Mouse (Mus musculus): ENCODE measurements around the gene Gata2.

Gene Gata2

DNA sequence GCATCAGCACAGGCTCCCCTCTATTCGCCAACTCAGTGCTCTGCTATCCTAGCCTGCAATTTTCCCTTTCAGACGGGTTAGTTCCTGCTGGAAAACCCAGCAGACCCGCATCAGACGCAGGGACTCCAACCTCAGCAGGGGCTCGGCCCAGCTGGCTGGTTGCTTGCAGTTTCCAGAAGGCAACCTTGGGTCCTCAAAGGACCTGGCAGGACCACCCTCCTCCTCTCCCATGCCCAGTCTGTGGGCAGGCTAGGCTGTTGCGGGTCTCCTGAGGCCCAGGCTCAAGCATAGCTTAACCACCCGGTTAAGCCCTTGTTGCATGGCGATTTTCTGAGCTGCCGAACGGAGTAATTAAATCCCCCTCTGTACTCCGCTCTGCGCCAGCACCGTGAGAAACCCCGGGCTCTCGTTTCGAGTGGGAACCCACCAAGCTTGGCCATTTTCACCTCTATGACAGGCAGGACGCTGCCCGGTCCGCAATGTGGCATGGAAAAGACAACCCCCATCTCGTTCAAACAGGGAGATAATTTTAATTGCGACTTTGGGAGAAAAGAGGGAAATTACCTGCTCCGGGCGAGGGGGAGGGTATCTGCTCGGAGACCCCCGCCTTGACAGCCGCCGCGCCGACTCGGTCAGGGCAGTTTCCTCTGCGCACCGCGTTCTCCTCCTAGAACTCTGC is 2.5 kb downstream of the Gata2 start:
- no peak for DNase-seq (ENCODE audit: low spot score)

DNA sequence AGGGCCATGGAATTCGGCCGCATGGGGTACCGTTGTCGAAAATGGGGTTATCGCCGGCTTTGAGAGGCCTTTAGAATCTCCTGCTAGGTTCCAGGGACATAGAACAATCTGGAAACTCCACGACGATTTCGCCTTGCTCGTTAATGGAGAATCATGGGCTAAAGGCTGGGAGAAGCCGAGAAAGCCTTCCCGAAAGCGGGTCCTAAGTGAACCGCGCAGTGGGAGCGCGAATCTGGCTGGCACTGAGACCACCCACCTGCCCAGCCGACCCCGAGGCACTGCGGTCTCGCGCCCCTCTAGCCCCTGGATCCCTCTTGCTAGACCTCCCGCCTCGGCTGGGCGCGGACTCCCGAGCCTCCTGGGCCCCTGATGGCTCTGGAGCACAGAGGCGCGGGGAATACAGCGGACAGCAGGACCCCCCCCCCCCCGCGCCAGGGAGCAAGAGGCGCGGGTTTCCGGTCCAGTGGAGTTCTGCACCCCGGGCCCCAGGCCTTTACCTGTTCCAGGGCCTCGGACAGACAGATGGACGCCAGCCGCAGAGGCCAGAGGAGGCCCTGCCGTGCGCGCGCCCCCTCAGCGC is 3.1 kb downstream of the Gata2 start:
- DNase-seq (ENCODE audit: low spot score): no peak

DNA sequence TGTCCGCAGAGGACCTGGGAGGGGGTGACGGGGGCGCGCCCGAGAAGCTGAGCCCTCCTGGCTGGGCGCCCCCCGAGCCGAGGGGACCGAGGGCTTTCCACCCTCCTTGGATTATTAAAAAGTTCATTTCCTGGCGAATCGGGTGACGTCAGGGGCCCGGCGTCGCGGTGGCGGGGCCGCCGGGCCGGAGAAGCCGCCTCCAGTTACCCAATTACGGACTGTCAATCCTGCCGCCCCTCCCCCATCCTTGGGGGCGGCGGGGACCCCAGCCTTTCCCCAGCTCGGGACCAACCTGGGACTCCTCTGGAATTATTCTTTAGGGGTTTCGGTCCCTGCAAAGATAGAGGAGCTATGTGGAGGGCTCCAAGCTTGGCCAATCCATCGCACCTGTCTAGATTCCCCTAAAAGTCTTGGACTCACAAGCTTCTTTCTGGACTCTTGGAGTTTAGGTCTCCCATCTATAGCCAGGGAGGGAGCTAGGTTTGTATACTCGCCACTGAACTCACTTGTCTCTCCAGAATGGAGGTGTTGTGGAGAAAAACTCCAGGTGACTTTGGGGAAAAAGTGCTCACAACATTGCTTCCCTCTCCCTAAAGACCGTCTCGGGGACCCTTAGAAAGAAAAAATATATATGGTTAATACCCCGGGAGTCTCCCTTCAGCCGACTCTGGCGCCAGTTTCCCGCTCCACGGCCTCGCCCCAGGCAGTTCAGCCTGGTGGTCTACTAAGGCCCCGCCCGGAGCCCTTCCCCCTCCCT is 3.8 kb downstream of the Gata2 start:
- no peak for DNase-seq (ENCODE audit: low spot score)

DNA sequence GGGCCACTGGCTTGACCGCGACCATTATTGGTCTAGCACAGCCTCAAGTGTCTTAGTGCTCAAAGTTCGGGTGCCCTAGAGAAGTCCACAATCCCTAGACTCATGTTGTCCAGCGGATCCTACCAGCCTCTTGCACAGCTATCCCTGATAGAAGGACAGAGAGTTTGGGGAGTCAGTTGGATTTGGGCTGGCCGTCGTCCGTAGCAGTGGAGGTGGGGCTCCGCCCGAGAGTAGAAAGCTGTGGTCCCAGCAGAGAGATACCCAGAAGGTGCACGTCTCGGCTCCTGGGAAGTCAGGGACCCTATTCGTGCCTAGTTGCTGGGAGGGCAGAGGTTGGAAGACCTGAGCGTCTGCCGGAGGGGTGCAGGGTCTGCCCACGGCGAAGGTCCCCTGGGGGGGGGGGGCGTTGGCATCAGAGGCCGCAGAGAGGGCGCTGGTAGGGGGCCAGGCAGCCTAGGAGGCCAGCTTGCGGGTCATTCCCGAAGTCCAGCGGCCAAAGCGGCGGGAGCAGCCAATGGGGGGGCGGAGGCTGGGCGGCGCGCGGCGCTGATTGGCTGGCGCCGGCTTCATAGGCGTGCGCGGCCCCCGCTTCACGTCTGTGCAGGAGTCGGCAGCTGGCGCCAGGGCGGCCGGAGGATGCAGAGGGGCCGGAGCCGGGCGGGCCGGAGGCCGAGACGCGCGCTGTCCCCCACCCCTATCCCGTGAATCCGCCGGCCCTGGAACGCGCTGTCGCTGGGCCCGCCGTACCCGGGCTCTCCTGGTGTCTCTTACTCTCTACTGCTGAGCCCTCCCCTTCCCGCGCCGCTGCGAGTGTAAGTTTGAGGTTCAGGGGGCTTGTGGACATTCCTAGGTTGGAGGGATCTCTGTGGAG is 4.6 kb downstream of the Gata2 start:
- DNase-seq (ENCODE audit: low spot score): peak; percentile 84

DNA sequence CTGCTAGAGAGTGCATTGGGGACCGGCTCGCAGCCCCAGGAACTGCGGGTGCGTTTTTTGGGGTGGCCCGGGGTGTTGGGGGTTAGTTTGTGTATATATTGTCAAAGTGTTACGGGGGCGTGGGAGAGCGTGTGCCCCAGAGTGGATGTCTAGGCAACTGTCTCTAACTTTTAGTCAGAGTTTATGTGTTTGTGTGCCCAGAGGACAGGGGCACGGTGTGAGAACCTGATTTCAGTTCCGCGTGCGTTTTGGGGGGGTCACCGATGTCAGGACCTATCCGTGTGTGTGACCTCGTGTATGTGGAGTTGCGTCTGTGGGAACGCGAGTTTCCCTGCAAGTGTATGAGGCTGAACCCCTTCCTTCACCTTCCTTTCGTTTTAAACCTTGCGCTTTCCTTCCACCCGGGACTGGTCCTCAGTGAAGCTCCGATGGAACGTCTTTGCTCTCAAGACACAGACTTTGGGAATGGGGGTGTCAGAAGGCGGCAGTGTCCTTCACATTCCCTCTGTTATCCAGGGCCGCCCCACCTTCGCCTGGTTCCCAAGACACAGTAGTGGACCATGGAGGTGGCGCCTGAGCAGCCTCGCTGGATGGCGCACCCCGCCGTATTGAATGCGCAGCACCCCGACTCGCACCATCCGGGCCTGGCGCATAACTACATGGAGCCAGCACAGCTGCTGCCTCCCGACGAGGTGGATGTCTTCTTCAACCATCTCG is 5.5 kb downstream of the Gata2 start:
- DNase-seq (ENCODE audit: low spot score): no peak

DNA sequence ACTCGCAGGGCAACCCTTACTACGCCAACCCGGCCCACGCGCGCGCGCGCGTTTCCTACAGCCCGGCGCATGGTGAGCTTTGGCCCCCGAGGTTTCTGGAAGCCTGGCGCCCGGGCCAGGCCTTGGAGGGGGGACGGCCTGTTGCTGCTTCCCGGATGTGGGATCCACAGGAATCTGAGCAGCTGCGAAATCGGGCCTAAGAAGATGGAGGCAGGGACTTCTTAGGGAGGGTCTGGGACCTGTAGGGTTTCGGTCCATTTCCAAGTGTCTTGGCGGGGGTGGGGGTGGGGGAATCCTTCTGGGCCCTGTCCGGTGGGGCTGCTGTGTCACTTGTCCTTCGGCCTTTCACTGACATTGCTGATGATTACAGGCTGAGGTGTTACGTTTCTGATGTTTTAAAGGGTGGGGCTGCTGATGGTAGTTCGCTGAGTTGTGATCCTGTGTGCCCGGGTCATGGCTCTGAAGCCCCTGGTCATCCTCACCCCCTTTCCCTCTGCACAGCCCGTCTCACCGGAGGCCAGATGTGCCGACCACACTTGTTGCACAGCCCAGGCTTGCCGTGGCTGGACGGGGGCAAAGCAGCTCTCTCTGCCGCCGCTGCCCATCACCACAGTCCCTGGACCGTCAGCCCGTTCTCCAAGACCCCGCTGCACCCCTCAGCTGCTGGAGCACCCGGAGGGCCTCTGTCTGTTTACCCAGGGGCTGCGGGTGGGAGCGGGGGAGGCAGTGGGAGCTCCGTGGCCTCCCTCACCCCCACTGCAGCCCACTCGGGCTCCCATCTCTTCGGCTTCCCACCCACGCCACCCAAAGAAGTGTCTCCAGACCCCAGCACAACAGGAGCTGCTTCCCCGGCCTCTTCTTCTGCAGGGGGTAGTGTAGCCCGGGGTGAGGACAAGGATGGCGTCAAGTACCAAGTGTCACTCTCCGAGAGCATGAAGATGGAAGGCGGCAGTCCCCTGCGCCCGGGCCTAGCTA is 6.3 kb downstream of the Gata2 start:
- DNase-seq (ENCODE audit: low spot score): no peak

DNA sequence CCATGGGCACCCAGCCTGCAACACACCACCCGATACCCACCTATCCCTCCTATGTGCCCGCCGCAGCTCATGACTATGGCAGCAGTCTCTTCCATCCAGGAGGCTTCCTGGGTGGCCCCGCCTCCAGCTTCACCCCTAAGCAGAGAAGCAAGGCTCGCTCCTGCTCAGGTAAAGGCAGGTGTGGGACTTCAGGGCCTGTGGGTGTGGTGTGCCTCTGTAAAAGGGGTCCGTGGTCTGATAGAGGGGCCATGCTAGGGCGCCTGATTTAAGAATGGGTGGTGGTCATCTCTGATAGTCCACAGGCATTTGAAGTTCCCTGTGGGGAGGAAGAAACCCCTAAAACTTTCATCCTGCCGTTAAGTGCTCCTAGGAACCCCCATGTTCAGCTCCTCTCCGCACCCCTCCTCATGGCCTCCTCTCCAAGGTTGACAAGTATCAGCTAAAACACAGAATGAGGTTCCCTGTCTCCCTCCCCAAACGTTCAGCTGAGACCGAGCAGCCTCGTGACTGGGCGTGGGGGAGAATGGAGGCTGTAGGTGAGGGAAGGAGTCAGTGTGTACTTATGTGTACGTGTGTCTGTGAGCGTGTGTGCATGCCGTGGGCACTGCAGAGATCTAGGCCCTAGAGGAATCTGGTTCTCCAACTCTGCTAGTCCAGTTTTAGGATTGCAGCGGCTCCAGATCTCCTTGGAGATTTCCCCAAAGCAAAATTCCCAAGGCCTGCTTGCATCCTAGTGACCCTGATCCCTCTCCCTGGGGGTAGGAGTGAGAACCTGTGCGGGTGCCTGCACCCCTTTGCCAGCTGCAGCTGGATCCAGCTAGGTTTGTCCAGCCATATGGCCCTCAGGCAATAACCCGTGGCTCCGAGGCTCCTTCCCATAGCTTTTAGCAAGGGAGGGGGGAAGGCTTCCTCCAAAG is 7.3 kb downstream of the Gata2 start:
- DNase-seq (ENCODE audit: low spot score): no peak

DNA sequence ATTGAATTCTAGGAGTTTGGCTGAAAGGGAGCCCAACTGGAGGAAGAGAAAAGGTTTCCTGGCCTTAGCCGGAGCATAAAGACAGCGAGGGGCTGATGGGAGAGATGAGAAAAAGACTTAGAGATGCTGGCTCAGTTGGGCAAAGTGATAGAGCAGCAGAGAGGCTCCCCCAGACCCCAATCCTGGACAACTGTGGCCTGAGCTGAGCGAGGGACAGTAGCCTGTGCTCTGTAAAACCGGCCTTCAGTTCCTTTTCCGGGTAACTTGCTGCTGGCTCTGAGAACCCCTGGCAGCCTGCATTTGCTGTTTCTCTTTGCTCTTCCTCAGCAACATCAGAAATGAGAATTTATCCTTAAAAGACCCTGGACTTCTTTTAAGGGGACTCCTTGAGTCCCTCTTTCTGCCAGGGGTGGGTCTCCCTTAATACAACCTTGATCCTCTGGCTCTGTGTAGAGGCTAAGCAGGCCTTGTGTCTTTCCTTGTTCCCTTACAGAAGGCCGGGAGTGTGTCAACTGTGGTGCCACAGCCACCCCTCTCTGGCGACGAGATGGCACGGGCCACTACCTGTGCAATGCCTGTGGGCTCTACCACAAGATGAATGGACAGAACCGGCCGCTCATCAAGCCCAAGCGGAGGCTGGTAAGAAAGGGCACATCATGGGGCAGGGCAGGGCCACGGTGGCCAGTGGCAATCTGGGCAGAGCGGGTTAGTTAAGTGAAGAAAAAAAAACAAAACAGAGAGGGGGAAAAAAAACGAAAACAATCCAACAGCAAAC is 8.4 kb downstream of the Gata2 start:
- no peak for DNase-seq (ENCODE audit: low spot score)

DNA sequence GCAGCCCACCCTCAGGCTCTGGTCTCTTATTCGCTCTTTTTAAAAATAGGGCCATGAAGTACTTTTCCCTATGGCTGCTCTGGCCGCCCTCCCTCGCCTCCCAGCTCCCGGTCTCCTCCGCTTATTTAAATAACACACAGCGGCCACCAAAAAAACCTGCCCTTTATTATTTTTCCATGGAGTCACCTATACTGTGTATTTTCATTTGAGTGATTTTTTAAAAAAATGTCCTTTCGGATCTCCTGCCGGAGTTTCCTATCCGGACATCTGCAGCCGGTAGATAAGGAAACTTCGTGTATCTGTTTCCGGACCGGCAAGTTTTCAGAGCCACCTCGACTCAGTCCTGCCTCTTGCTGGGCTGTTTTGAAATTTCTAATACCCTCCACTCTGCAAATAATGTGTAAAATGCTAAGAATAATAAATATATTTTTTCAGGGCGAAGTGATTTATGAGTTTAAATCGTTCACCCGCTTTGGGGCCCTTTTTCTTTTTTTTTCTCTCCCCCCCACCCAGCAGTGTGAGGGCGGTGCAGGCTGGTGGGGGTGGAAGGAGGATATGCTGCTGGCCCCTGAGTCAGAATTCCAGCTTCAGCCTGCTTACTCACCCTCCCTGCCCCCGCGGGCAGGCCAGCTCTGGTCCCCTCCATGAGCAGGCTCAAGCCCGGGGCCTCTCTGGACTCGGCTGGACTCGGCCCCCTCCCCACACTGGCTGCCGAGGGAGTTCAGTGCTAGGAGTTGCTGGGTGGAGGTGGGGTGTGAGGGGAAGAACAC is 9.4 kb downstream of the Gata2 start:
- DNase-seq (ENCODE audit: low spot score): no peak

DNA sequence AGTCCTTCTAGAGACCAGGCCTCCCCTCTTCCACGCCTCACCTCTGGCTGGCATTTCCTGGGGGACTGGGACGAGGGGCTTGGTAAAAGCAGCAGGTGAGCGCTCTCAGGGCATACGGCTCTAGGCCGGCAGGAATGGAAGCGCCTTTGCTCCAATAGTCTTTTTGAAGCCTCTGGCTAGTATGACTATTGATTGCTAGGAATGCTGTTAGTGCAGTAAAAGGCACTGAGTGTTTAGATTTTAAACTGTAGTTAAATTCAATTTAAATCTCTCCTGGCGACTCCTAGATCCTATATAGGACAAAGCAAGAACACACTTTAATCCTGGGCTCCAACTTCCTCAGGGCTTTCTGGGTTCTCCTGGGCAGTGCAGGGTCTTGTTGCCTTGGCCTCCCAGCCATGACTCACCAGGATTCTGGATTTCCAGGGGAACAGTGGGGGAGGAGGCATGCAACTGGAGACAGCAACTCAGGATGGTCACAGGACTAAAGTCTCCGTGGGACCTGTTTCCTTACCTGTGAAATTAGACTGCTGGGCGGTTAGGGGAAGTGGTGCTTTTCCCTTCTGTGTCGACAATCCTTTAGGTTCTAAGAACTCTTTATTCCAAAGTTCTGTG is 10.2 kb downstream of the Gata2 start:
- DNase-seq (ENCODE audit: low spot score): no peak

DNA sequence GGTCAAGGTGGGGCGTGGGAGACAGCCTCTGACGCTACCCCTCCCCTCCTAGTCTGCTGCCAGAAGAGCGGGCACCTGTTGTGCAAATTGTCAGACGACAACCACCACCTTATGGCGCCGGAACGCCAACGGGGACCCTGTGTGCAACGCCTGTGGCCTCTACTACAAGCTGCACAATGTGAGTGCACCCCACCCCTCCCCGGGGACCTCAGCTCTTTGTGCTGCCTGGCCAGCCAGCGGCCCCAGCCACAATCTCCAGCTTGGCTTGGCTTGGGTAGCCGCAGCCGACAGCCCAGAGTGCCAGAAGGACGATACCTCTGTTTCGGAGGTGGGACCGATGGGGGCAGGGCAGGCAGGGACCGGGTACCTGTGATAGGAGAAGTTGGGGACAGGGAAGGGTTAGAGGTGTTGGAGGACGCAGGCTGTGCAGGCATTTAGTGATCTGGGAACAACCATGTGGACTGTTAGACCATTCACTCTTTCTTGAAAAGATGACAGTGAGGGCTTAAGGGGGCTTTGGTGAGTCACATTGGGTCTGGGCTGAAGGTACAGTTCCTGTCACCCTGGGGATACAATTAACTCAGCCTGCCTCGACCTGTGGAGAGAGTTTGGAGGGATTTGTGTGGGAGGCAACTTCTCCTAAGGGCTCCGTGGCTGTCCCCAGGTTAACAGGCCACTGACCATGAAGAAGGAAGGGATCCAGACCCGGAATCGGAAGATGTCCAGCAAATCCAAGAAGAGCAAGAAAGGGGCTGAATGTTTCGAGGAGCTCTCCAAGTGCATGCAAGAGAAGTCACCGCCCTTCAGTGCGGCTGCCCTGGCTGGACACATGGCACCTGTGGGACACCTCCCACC is 11.1 kb downstream of the Gata2 start:
- DNase-seq (ENCODE audit: low spot score): no peak

DNA sequence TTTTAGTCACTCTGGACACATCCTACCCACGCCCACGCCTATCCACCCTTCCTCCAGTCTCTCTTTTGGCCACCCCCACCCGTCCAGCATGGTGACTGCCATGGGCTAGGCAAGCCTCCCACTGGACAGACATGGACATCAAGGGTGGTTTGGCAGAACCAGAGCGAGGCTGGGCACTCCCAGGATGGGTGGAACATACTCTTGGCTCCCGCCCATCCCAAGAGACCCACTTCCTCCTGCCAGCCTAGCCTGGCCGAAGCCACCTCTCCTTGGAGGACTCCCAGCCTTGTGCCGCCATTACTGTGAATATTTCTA is 11.7 kb downstream of the Gata2 start:
- DNase-seq (ENCODE audit: low spot score): no peak

DNA sequence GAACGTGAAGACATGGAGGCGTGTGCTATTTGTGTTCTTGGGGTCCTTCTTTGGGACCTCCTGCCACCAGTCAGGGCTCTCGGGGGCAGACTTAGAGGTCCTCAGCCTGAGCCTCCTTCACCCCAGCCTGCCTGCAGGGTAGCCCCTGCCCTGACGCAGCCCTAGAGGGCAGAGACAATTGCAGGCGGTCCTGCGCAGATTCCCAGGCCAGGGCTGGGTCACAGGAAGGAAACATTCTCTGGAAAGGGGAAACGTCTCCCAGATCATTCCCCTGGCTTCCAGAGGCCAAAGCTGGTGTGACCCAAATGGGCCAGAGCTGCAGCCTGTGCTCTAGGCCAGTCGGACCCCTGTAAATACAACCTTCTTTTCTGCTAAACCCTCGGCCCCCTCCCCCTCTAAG is 12.2 kb downstream of the Gata2 start:
- DNase-seq (ENCODE audit: low spot score): no peak

DNA sequence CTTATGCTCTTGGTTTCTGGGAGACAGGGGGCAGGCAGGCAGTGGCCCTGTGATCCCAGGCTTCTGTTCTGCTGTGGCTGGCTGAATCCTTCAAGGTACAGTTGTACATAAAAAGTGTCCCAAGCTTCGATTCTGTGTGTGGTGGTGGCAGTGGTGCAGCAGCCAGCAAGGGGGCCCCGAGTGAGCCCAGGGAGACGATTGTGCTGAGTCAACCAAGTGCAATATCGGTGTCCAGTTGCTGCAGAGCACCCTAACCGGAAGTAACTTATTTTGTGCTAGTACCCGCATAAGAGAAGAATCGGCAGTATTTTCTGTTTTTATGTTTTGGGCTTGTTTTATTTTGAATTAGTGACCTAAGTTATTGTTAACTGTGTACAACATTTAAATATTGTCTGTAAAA is 12.9 kb downstream of the Gata2 start:
- DNase-seq (ENCODE audit: low spot score): no peak

DNA sequence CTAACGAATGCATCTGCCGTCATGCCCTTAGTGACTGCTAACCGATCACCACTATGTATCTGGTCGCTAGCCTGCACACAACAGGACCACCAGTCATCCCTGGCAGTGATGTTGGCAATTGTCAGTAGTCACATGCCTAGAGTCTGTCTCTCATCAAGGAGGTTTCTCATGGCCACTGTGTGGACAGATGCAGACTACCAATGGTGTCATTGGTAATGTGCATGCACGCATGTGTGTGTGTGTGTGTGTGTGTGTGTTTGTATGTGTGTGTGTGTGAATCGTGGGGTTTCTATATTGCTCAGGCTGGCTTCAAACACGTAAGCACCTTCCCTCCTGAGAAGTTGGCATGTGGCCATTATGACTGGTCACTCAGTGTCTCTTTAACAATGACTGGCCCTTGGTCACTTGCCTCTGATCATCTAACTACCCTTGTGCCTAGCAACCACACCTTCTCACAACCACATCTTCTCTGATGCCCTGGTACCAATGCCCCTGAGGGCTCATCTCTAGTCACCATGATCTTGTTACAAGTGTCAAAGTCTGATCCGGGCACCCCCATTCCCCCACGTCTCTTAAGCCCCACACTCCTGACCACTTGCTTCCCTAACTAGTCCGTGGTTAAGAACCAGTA is 13.8 kb downstream of the Gata2 start:
- DNase-seq (ENCODE audit: low spot score): no peak

DNA sequence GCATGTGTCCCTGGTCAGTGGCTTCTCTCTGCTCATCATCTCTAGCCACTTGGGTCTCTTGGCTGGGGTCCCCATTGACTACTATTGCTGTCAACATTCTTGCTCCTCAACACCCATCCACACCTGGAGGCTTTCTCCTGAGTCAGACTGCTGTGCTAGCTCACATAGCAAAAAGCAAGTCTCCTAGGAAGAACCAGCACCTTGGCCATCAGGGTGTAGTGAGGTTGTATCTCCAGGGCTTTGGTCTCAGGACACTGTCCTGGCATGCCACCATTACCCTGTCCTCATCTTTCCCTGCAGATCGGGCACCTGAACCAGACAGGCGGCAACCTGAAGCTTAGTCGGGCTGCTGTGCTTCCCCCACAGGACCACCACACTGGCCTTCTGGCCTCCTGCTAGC is 14.6 kb downstream of the Gata2 start:
- no peak for DNase-seq (ENCODE audit: low spot score)
